Mouse (Mus musculus) spleen, adult 18-20 months (tissue): ENCODE data around the gene Skiv2l.

Experiments
- DNase-seq, 2 experiments: peaks; one replicate each; pipeline ENCODE4 v3.0.0; 2022; ENCODE audit warnings: mixed read lengths in 2 of 2

The Skiv2l gene

DNA sequence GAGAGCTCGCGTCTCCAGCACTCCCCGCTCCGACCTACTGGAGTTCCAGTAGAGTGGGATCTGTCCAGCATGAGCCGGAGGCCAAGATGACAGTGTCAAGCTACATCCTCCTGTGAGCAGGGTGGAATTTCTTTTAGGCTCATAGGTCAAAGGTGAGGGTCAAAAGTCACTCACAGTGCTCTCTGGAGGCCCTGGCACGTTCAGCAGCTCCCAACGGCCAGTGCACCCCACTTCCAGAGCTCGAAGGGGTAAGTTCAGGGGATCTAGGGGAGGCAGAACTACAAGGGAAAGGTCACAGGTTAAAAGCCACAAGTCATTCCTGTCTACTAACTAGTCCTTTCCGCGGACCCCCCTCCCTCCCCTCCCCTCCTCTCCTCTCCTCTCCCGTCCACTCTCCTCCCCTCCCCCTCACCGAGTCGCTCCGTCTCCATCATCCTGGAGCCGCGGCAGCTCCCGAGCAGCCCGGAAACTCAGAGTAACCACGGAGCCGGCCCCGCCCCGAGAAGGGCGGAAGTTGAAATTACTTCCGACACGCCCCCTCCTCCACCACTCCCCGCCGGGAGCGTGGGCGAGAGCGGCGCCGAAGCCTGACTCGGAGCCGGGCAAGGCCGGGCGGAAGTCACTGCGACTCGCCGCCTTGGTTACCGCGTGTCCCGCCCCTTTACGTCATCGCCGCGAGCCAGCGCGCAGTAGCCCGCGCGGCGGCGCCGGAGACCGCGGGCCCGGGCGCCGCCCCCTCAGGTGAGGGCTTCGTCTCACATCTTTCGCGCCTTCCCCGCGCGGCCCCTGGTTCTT, at the start of gene Skiv2l, which contains the start of gene Nelfe:
Skiv2l (minus strand) TSS at position 489 of the 795 bp plus-strand sequence.
Nelfe (plus strand) TSS at position 670 of the 795 bp plus-strand sequence.
- DNase-seq: peak; percentile 97

DNA sequence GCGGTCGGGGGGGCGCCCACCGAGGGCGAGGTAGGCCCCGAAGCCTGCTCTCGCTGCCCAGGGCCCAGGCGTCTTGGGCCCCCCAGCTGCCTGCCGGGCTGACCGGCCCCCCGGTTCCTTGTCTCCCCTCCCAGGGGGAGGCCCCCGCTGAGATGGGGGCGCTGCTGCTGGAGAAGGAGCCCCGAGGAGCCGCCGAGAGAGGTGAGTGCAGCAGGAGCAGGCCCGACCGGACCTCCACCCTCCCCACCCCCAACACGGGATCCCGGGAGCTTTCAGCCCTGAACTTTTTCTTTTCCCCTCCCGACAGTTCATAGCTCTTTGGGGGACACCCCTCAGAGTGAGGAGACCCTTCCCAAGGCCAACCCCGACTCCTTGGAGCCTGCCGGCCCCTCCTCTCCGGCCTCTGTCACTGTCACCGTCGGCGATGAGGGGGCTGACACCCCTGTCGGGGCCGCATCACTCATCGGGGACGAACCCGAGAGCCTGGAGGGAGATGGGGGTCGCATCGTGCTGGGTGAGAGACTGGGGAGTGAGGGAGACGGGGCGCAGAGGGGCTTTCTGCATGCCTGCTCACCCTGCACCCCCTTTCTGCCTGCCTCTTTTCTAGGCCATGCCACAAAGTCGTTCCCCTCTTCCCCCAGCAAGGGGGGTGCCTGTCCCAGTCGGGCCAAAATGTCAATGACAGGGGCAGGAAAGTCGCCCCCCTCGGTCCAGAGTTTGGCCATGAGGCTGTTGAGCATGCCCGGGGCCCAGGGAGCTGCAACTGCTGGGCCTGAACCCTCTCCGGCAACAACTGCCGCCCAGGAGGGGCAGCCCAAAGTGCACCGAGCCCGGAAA, 49.3 kb upstream of the Skiv2l start:
- peak; percentile 41 to 55 for DNase-seq

DNA sequence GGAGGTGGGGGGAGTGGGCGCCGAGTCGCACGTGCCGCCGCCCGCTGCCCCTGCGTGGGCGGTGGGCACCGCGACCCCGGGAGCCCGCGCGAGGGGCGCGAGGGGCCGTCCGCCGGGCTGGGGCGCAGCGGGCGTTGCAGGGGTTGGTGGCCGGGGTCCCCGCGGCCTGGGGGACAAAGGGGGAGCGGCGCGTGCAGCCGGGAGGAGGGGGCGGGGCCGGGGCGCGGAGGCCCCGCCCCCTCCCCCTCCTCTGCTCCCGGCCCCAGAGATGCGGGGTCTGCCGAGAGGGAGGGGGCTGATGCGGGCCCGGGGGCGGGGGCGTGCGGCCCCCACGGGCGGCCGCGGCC, 48.7 kb upstream of the Skiv2l start:
- DNase-seq: no peak

DNA sequence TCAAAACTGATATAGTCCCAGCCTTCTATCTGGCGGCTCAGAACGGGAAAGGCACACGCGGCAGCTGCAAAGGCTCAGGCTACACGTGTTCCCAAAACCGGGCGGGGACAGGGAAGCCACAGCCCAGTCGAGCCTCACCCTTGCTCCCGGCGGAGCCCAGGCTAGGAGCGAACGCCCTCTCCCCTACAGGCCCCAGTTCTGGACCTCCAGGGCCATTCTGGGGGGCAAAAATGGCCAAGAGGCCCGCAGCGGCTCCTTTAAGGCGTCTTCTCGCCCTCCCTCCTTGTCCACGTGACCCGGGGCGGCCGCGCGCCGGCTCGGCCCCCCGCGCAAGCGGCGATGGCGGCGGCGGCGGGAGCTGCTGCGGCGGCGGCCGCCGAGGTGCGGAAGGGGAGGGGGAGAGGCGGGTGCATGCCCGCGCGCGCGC, 48.2 kb upstream of the Skiv2l start, which contains the start of the genes C2 and Ehmt2:
C2 (minus strand) TSS at position 106 of the 427 bp plus-strand sequence.
Ehmt2 (plus strand) TSS at position 310 of the 427 bp plus-strand sequence.
- DNase-seq: peak; percentile 76 to 82

DNA sequence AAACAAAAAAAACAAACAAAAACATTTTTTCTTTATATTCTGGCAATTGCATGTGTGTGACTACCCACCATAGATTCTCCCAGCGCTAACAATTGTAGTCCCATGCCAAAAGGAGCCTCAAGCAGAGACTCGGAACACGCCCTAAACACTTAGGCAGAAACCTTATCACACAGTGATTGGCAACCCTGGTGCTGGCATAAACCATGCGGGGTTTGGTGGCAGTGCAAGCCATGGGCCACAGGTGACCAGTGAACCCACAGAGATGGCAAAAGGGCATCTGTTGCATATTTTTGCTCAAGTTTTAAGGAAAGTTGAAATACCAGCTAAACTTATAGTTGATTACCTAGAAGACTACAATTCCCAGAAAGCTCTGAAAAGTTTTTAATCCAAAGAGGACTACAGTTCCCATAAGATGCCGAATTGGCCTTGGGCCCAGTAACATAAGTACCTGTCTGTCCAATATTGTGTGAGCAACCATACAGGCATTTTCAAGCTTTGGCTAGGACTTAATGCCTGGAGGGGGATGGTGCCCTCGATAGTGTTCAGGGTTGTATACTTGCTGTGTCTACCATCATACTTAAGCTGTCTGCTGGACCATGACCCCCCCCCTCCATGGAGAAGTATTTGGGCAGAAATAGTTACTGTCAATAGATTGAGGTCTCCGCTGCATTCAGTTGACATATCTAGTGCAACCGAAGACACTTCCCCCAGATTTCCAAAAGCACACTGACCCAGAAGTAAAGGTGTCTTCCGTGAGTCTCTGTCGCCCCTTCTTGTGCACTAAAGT, 47.6 kb upstream of the Skiv2l start:
- DNase-seq: no peak

DNA sequence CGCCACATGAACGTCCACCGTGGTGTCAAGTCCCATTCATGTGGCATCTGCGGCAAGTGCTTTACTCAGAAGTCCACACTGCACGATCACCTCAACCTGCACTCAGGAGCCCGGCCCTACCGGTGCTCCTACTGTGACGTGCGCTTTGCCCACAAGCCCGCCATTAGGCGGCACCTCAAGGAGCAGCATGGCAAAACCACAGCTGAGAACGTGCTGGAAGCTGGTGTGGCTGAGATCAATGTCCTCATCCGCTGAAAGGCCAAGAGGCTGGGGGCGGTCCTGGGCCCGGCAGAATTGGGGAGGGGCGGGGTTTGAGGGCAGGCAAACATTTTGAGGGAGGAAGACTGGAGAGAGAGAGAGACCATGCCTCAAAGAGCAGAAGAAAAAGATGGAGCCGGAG, 46.4 kb upstream of the Skiv2l start:
- no peak for DNase-seq

DNA sequence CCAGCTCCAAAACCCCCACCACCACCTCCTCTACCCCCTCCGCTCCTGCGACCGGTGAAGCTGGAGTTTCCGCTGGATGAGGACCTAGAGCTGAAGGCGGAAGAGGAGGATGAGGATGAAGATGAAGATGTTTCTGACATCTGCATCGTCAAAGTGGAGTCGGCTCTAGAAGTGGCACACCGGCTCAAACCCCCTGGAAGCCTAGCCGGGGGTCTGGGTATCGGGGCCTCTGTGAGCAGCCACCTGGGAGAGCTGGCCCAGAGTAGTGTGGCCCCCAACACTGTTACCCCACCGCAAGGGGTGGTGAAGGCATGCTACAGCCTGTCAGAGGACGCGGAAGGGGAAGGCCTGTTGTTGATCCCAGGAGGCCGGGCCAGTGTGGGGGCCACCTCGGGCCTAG, 45.7 kb upstream of the Skiv2l start:
- no peak for DNase-seq

DNA sequence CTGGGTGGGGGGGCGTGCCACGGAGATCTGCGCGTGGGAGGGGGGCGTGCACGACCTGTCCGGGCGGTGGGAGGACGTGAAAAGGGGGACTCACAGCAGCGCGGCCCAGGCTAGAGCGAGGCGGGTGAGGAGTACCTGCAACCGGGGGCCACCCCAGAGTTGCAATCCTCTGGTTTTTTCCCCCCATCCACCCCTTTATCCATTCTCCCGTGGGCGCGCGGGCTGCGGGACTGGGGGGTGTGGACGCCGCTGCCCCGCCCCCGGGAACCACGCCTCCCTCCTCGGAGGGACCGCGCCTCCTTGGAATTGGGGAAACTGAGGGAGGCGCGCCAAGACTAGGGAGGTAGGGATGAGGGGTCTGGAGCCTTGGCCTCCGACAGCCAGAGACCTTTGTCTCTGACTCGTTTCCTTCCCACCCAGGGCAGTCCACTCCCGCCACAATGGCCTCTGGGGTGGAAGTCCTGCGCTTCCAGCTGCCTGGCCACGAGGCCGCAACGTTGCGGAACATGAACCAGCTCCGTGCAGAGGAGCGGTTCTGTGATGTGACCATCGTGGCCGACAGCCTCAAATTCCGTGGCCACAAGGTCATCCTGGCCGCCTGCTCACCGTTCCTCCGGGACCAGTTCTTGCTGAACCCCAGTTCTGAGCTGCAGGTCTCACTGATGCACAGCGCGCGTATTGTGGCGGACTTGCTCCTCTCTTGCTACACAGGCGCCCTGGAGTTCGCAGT, 45.0 kb upstream of the Skiv2l start:
- peak in 1 of 2 experiments; percentile 56 for DNase-seq

DNA sequence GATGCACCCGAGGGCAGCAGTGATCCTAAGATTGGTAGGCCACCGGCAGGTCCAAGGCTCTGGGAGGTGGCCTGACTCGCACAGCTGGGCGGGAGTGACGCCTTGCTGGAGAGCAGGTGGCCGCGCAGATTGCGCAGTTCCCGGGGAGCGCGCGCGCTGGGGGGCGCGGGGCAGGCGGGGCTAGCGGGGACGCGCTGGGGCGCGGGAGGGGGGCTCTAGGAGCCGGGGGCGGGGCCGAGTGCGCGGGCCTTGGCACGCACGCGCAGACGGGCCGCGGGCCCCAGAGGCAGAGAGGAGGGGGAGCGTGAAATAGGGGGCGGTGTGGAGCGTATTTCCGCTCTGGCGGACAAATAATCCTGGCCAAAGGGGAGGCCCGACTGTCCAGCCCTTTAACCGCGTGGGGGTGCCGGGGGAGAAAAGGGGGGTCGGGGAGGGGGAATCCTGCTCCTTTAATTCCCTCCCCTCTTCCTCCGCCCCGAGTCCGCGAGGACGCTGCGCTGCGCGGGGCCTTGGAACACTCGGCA, 44.1 kb upstream of the Skiv2l start:
- peak; percentile 90 to 94 for DNase-seq

DNA sequence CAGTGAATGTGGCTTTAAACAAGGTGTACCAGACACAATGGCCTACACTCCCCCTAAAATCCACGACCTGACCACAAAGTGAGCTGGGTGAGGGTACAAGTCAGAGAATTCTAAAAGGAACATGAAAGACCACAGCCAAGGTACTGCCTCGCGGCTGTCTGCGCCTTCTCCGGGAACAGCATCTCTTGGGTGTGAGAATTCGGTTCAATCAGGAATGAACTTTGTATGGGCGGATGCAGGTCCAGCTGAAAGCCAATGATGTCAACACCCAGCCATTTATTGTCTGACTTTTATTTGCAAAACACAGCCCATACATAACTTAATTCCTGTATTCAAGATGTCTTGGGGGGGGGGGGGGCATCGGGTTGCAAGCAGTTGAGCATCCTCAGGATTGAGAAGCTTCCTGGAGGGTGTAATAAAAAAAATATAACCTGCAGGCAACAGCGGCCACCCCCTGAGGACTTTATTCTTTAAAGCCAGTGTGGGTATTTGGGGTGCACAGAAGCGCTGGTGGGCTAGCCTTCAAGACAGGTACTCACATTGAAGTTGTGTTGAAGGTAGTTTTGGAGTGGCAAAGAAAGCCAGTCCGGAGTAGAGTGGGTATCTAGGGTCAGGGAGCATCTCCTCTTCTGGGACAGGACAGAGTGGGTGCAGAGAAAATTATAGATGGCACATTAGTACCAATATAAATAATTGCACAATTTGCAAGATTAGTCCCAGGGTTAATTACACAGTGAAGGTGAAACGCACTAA, 43.2 kb upstream of the Skiv2l start:
- no peak for DNase-seq

DNA sequence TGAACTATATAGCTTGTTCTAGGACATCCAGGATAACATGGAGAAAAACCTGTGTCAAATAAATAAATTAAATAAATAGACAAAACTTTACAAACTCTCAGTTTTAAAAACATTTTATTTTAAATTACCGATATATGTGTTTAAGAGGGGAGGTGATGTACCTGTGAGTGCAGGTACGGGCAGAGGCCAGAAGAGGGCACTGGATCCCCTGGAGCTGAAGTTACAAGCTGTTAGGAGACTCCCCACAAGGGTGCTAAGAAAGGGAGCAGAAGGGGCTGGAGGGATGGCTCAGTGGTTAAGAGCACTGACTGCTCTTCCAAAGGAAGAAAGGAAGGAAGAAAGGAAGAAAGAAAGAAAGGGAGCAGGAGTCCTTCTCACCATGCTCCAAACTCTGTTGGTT, 41.4 kb upstream of the Skiv2l start:
- DNase-seq: no peak

DNA sequence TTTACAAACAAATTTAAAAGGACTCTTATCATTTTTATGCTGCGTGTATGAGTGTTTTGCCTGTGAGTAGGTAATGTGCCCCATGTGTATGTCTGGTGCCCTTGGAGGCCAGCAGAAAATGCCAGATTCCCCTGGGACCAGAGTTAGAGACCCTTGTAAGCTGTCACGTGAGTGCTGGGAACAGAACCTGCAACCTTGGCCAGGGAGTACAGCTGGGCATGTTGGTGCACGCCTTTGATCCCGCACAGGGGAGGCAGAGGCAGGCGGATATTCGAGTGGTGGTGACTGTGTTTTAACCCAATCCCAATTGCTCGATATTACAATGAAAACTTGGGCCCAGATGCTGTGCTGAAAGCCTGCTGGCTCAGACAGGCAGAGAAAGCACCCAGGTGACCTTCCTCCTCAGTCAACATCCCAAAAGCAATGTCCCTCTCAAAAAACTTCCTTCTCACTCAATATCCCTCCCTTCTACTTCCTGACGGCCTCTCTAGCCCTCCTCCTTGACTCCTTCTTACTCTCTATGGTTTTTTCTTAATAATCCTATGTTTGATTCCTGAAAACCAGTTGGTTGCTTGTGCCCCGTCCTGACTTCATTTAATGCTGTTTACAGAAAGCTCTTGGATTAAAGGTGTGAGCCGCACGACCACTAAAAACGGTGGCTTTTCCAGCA, 40.2 kb upstream of the Skiv2l start:
- no peak for DNase-seq

DNA sequence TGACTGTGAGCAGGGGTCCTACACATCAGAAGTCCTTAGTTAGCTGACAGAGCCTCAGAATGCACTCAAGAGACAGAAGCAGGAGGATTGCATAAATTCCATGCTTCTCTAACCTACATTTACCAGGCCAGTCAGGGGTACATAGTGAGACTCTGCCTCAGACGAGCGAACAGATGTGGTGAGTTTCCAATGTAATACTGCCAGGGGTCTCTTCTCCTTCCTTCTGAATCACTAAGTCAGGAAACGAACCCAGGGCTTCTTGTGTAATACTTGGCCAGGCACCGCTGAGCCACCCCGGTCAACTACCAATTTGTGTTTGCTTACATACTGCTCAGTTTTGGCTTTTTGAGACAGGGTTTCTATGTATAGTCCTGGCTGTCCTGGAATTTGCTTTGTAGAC, 37.9 kb upstream of the Skiv2l start:
- DNase-seq: no peak

DNA sequence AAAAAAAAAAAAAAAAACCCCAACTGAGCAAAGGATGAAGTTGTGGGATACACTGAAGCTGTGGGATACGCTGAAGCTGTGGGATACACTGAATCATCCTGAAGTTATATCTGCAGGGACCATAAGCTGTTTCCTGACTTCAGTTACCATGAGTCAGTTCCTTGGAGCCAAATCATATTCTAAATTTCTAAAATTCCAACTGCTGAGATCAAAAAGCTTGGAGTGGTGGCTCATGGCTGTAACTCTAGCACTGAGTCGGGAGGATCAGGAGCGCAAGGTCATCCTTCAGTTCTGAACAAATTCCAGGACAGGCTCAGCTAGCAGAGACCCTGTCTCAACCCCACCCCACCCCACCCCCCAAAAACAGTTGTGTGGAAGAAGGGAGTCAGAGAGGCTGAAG, 35.6 kb upstream of the Skiv2l start:
- DNase-seq: no peak

DNA sequence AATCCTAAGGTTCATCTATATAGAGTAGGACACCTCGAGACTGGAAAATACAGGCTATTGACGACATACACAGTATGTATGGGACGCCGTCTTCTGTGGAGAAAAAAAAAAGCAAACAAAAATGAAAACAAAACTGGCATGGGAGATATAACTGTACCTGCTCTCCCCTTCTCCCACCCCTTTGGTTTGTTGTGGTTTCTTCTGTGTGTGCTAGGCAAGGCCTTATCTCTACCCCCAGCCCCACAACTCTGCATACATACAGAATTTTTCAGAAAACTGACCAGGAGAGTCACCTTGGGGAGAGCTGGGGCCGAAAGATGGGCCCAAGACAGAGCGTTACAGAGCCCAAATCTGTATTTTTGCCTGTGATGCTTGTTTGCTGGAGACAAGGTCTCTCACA, 34.7 kb upstream of the Skiv2l start:
- DNase-seq: no peak

DNA sequence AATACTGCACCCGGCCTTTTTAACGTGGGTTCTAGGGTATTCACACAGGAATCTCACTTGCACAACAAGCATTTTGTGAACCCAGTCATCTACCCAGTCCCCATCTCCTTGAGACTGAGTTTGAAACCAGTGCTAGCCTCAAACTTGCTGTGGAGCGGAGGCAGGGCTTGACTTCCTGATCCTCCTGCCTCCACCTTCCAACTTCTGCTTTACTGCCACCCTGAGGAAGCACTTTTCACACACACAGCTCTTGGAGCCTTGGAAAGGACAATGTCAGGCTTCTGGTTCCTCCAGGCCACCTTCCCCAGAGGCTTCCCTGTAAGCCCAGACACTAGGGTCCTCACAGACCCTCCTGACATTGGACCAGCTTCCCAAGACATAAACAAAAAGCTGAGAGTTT, 33.3 kb upstream of the Skiv2l start:
- no peak for DNase-seq

DNA sequence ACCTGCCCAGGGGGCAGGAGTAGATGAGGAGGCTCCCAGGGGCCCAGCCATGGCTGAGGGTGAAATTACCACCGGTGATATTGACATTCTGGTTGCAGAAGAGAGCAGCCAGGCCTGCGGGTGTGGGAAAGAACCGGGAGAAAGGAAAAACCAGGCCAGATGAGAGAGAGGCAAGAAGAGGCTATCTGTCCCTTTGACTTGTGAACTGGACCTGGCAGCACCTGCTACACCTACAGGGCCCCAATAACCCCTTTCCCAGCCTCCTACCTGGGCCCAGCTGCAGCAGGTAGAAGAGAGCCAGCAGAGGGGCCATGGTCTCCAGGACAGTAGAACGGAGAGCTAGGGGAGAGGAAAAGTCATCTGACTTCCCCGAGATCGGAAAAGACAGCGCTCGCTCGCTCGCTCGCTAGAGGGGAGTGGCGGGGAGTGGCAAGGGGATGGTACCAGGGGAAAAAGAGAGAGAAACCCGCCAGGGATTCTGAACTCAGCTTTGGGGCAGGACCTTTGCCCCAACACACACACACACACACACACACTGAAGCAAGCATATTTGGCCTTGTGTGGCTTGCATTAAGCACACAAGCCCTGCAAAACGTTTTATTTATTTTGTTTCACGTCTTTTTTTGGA, 31.8 kb upstream of the Skiv2l start, which contains the start of gene Gm20547:
Gm20547 (minus strand) TSS at position 360 of the 628 bp plus-strand sequence.
- no peak for DNase-seq

DNA sequence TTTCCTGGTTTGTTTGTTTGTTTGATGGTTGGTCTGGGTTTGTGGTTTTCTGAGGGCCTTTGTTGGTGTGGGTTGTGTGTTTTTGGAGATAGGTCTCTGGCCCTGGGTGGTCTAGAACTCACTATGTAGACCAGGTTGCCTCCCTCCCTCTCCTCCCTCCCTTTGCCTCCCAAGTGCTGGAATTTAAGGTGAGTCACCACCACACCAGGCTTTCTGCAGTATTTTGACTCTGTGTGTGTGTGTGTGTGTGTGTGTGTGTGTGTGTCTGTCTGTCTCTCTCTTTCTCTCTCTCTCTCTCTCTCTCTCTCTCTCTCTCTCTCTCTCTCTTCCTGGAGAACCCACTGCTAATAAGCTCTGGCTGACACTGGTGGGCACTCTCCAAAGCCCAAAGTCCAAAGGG, 31.2 kb upstream of the Skiv2l start:
- no peak for DNase-seq

DNA sequence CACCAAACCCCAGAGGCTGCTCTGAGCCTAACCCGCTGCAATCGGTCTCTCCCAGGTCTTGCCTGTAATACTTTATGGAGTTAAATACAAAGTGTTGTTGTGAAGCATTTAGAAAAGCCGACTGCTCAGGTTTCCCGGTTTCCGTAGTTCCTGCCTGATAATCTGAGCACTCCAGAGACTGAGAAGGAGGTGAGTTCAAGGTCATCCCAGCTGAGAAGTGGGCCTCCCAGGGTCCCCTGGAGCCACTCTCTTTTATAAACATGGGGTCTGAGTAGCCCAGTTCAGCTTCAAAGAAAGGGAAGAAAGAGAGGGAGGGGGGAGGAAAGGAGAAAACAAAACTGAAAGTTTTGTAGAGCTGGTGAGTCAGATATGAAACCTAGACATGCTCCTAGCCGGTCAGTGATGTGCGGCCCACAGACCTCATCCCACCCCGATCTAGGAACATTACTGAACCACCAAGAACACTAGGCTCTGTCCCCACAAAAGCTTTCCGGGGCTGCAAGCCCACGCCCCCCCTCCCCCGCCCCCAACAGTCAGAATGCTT, 29.4 kb upstream of the Skiv2l start, which contains the start of gene Zbtb12:
Zbtb12 (plus strand) TSS at position 148 of the 544 bp plus-strand sequence.
- no peak for DNase-seq

DNA sequence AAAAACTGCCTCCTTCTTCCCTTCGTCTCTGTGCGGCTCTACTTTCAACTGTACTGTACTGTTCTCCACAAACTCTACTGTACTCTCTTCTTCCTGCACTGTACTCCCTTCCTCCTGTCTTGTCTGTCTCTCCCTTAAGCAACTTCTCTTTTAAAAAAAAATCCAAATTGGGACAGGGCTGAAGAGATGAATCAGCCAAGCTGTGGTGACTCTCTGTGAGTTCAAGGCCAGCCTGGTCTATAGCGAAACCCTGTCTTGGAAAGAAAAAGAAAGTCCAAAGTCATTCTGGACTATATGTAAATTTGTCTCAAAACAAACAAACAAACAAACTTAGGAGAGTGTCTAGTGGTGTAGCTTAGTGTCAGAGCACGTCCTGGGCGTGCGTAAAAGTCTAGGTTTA, 24.3 kb upstream of the Skiv2l start:
- DNase-seq: no peak
